Mouse (Mus musculus): Measurements from ENCODE around the gene Gm21974.

DNA sequence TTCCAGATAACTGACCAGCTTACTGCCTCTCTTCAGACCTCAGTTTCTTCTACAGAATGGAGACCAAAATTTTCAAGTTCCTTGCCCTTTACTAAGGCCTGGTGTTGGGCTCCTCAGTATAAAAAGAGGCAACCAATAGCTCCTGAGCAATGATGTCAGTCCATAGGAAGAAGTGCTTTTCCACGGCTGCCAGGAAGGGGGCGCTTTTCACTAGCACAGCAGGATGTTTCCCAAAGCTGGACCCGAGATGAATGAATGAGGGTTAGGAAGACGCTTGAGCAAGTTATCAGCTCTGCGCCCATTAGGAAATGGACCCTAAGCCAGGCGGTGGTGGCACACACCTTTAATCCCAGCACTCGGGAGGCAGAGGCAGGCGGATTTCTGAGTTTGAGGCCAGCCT is 26.3 kb upstream of the Gm21974 start:
- TF ChIP-seq CTCF (IDR thresholded peaks at IDR 0.05; ENCODE audit: low read depth, low read length) (peak; percentile 5; the same call in 1 of the 2 replicates), TAL1 (conservative IDR thresholded peaks at IDR 0.05; ENCODE audit: low read depth, low read length) (no peak)
